Mouse (Mus musculus): ENCODE data around the gene Cap1.
"Not testable (repeated sequence)": the region's sequence is repeated elsewhere in the genome, so short reads cannot be mapped to it uniquely, and the experiment has no call there.

Cap1 gene

DNA sequence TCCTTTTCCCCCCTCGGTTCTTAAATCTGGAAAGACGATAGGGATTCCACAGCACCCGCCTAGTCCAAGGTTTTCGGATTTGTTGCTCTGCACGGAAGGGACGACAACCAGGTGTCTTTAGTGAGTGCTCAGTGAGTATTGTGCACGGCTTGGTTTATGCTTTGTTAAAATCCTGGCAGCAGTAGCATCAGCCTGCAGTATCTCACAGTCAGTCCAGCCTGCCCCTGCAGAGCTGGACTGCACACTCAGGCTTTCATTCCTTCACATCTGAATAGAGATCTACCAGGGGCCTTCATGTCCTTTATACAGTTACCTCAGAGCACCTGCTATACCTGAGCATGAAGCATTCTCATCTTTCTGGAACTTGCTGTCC, 49.5 kb downstream of the Cap1 start:
- no peak for DNase-seq

DNA sequence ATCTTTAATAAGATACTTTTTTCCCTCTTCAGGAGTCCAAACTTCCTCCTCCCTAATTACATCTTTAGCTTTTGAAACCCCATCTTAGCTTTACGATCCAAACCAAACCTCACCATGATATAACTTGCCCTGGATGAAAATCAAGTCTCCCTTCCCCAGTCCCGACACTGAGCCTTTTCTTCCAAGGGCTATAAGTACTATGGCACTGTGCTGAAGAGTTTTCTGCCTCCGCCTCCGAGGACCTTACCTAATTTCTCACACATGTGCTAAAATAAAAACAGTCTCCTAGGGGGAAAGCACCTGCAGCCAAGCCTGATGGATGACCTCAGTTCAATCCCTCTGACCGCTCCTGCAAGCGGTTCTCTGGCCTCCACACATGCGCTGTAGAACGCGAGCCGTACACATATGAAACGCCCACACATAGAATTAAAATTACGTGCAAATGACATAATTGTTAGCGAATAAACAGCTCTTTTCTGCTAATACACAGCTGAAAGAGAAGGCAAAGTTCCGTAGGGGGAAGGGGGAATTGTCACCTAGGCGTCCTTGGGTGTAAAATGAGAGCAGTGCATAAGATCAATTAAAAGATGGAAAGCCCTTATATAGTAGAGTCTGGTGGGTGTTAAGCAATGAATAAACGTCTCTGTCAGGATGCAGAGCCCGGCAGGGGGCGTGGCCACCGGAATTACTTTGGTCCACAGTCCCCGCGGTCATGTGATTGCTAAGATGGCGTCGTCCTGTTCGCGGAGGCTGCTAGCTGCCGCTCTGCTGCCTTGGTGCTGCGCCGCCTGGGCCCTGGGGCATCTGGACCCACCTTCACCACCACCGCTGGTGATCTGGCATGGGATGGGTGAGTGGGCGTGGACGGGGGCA, 50.1 kb downstream of the Cap1 start, which contains the start of gene Ppt1:
Ppt1 (plus strand) TSS at position 713 of the 873 bp plus-strand sequence.
- peak; percentile 91 for DNase-seq

DNA sequence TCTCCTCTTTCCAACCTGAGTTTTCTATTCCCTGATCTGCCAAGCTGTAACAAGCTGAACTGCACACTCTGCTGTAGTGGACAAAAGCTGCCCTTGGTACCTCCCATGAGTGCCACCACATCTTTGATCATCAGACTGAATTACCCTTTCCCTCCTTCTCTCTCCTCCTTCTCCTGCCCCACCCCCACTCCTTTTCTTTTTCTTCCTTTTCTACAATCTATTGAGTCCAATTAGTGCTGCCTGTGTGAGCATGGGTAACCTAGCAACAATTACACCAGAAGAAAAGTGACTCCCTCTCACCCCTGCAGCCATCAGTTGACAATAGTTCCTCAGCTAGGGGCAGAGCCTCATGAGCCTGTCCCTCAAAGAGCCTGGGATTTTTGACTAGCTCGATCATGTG, 54.0 kb downstream of the Cap1 start:
- DNase-seq = no peak

DNA sequence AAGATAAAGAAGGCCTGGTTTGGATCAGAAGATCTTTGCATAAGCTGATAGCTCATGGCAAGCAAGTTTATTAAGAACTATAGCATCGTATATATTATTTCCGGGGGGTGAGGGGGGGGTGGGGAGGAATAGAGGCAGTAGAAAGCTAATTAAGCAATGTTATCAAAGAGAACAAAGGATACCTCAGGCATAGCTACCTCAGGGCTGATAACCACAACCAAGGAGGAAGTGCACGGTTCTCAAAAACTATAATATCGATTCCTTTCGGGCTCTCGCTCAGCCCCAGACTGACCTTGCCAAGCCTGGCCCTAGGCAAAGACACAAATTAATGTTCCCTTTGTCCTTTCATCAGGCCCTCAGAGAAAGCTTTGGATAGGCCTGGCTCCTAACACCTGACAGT, 56.5 kb downstream of the Cap1 start:
- no peak for DNase-seq

DNA sequence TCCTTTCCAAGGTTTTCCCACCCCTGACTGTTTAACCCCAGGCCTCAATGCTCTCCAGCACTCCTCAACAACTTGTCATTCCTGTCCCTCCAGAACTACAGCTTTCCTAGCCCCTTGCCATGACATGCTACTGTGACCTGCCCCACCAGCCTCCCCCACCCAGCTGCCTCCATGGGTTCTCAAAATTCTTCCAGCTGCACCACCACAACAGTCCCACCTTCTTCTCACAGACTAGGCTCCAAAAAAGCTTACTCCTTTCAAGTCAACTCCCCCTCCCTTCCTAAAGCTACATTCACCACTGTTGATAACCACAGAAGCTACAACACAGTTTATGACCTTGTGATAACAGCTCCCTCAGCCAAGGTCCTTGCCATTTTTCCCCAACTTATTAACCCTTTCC, 58.2 kb downstream of the Cap1 start:
- no peak for DNase-seq

DNA sequence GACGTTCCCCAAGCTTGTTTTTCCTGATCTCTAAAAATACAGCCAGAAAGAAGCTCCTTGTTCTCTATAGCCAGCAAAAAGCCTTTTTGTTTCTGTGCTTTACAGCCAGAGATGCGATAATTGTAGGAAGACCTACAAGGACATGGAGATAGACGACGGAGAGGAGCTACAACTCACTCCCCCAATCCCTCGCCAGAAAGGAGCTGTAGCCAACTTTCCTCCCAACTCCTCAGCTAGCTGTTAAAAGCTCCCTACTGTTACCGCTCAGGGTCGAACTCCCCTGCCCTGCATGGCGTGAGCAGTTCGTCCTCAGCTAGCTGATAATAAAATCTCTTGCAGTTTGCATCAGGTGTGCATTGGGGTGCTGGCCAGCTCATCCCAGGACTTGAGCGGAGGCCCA, 64.9 kb downstream of the Cap1 start:
- DNase-seq = not testable (repeated sequence)

DNA sequence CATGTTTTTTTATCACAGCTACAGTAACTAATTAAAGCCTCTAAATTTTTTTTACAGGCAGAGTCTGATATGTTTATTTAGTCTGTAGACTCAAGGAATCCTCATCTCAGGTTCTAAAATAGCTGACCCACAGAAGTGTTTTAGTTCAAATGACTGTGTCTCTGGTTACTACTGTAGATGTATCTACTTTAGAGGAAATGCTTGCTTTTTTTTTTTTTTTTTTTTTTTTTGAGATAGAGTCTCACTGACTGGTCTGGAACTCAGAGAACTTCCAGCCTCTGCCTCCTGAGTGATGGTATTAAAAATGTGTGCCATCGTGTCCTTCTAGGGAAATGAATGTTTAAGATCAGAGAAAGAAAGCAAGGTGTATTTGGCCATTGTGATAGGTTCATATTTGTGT, 69.7 kb downstream of the Cap1 start:
- no peak for DNase-seq

DNA sequence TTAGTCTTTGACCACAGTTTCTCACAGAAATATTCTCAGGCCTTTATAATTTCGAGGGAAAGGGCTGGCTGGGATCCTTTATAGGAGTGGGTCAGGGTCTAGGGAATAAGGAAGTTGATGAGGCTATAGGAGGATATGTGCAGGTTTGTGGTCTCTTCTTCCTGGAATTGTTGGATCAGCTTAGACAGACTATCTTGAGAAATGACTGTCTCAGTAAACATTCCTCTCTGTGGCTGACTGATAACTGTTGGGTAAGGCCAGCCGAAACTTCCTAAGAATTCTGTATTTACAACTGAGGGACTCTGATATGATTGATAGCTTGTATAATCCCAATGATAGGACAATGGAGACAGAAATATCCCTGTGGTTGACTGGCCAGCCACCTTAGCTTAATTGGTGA, 74.0 kb downstream of the Cap1 start:
- no peak for DNase-seq

DNA sequence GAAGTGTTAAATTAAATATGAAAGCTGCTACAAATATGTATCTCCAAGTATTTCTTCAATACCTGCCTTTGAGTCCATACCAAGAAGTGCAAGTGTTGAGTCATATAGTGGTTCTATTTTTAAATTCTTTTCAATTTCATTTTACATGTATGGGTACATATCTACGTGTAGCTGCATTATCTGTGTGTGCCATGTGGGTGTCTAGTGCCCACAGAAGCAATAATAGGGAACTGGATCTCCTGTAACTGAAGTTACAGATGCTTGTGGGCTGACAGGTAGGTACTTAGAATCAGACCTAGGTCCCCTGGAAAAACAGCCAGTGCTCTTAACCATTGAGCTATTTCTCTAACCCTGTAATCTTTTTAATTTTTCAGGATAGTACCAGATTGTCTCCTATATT, 74.7 kb downstream of the Cap1 start:
- no peak for DNase-seq

All from kidney, postnatal 14 days (tissue).